Mouse (Mus musculus) liver, adult 2 months (tissue): ENCODE measurements around the gene Dnaaf3.

Experiments
- CTCF ChIP-seq: fragments of 200-500 bp; IDR thresholded peaks from 2 replicates; pipeline ENCODE4 v1.5.1; 2011; ENCODE audit warnings: low read depth, low read length, control low read depth
- POLR2A ChIP-seq: fragments of 200-500 bp; IDR thresholded peaks from 2 replicates; pipeline ENCODE4 v1.6.1; 2011; ENCODE audit warnings: low read length, control low read depth; ENCODE audit not compliant: insufficient read depth; ENCODE audit errors: extremely low read depth

DNA sequence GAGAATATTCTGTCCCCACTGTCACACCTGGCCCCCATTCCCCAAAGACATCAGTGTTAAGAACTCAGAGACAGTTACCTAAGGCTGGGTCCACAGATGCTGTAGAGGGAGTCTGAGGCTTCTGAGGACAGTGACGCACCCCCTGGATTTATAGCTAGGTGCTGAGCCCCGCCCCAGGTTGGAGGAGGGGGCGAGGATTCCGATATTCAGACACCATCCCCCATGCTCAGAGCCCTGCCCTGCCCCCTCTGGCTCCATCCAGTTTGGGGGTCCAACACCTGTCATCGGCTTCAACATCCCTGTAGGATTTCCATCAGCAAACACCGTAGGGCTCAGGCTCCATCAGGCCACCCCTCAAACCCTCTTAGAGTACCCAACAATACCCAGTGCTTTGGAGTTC, 16.4 kb downstream of the Dnaaf3 start:
- no peak for TF ChIP-seq CTCF
- TF ChIP-seq POLR2A = no peak
